In genomic region chr1:87893414-87893813, GRCm38 (mm10) we compare ENCODE assay signal across 14 mouse cellular contexts.
"Had no signal": no experiment of that assay in that cellular context is flagged by ENCODE, and none has a peak within 500 bp of the region (broad histone marks: within the 10 kb centered on the region; RNA-seq: fewer than 3 reads in every experiment).

No protein-coding gene starts in this region.

- DNase-seq: liver, postnatal 0 days; lung, adult 2 months; lung, postnatal 14 days; lung, postnatal 36 days; right cerebral cortex, postnatal 14 days; spleen, adult 18-20 months; thymus, adult 18-20 months; thymus, postnatal 14 days; thymus, postnatal 36 days had no signal

- H3K27ac ChIP-seq: lung, embryonic 15.5 days; midbrain, embryonic 13.5 days; midbrain, embryonic 15.5 days; neural tube, embryonic 12.5 days had no signal

- H3K4me1 ChIP-seq: midbrain, embryonic 13.5 days; midbrain, embryonic 15.5 days; neural tube, embryonic 12.5 days had no signal

- H3K4me3 ChIP-seq: lung, embryonic 15.5 days; megakaryocyte, embryonic 14.5 days; midbrain, embryonic 13.5 days; midbrain, embryonic 15.5 days; neural tube, embryonic 12.5 days had no signal

- H3K36me3 ChIP-seq: lung, embryonic 15.5 days; midbrain, embryonic 13.5 days; midbrain, embryonic 15.5 days; neural tube, embryonic 12.5 days had no signal

- H3K27me3 ChIP-seq: lung, embryonic 15.5 days; megakaryocyte, embryonic 14.5 days; midbrain, embryonic 13.5 days; midbrain, embryonic 15.5 days; neural tube, embryonic 12.5 days had no signal
